Mouse (Mus musculus): Measurements from ENCODE around the gene Zfp59. TPM values are rescaled to one million over a fixed set of nuclear protein-coding genes. Genes with fewer than 3 reads are reported as not detected.
"Not testable (repeated sequence)": the region's sequence is repeated elsewhere in the genome, so short reads cannot be mapped to it uniquely, and the experiment has no call there.

Gene Zfp59
- polyA plus RNA-seq (2012; fragmentation: generic; extraction: Trizol), result 0.85 TPM
- long read RNA-seq, experiment 1, result 0 reads
- long read RNA-seq, experiment 2, transcript Zfp59-202 (5 exons, 3,437 nt), result major isoform, 19 of 21 reads
- long read RNA-seq, experiment 2, partial matches to known transcripts, result 0 of 21 reads
- long read RNA-seq, experiment 2, other reads (novel, unspliced or antisense), result 2 of 21 reads

DNA sequence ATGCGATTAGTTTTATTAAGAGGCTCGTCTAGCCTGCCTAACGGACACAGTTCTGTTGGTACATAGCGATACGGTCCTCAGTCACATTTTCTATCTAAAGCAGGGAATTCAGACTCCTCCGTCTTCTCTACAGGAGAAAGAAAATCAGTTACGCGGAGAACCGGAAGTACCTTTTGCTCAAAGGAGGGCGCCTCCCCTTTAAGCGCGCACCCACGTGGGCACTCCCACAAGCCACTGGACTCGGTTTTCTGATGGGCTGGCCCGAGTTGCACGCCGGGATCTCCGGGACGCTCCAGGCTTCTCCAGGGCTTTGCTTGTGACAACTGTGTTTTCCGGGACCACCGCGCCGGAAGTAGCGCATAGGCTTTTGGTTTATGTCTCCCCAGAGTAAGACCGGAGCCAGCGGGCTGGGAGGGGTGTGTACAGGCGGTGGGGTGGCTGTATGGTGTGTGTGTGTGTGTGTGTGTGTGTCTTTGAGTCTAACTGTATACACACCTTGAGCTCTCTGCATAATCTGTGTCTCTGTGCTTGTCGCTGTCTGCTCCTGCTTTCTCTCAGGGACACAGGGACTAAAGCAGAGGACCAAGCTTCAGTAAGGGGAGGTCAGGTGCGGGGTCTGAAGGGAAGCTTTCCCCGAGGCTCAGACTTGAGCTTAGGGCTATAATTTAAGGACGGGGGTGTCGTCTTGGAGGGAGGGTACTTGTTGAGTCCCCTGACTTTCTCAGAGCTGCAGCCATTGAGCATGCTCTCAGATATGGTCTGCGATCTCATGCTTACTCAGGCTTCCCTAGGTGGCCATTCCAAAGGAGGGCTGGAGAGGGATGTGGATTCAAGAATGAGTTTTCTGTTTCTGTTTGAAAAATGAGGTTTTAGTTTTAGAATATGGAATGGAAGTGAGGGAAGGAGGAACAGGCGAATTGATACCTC, at the start of gene Zfp59:
TSS of gene Zfp59 (plus strand) at position 285 of the 927 bp plus-strand sequence.
- Histone ChIP-seq H3K4me3 (ENCODE audit: insufficient read depth, poor library complexity, severe bottlenecking) (peak within 1 kb of the TSS; percentile 36), H3K79me2 (ENCODE audit: control insufficient read depth, insufficient read depth) (peaks cover 9% of the 10 kb centered on the region), H3ac (ENCODE audit: control insufficient read depth, insufficient read length, low read depth) (peak within 1 kb of the TSS; percentile 69), H3K79me3 (ENCODE audit: low read depth) (no peaks in the 10 kb centered on the region), H3K27me3 (ENCODE audit: control insufficient read depth, insufficient read depth, insufficient read length) (no peaks in the 10 kb centered on the region), H3K36me3 (ENCODE audit: control insufficient read depth, insufficient read depth) (no peaks in the 10 kb centered on the region)
- TF ChIP-seq USF1 (IDR thresholded peaks at IDR 0.05; ENCODE audit: low read depth) (peak; percentile 85), CTCF (IDR thresholded peaks at IDR 0.05; ENCODE audit: control insufficient read depth, insufficient read depth, insufficient read length) (no peak), MAX (IDR thresholded peaks at IDR 0.05) (peak; percentile 48)

DNA sequence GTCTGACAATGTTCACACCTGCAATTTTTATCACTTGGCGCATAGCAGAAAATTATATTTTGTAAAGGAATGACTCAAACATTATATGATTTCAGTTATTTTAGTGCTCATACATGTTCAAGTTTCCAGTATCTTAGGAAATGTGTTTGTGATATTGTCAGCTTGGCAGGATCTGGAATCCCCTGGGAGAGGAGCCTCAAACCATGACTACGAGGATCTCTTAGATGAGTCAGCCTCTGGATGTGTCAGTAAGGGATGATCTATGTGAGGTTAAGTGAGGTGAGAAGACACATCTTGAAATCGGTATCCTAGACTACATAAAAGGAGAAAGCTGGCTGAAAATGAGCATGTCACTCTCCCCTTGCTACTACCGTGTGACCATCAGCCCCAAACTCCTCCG, 49.1 kb upstream of the Zfp59 start:
- Histone ChIP-seq H3ac (ENCODE audit: control insufficient read depth, insufficient read length, low read depth) (no peak overlapping the region), H3K36me3 (ENCODE audit: control insufficient read depth, insufficient read depth) (no peaks in the 10 kb centered on the region), H3K4me3 (ENCODE audit: insufficient read depth, poor library complexity, severe bottlenecking) (no peak overlapping the region), H3K27me3 (ENCODE audit: control insufficient read depth, insufficient read depth, insufficient read length) (no peaks in the 10 kb centered on the region), H3K79me2 (ENCODE audit: control insufficient read depth, insufficient read depth) (no peaks in the 10 kb centered on the region), H3K79me3 (ENCODE audit: low read depth) (no peaks in the 10 kb centered on the region)
- no peak for TF ChIP-seq USF1 (IDR thresholded peaks at IDR 0.05; ENCODE audit: low read depth)
- no peak for TF ChIP-seq MYOD1 (IDR thresholded peaks at IDR 0.05; ENCODE audit: control insufficient read depth, insufficient read length, low read depth)
- TF ChIP-seq FOSL1 (IDR thresholded peaks at IDR 0.05; ENCODE audit: insufficient read depth, low read length, poor library complexity, severe bottlenecking), result no peak
- no peak for TF ChIP-seq CEBPB (IDR thresholded peaks at IDR 0.05; ENCODE audit: low read depth)
- TF ChIP-seq MAX (IDR thresholded peaks at IDR 0.05), result no peak
- TF ChIP-seq MYOG (IDR thresholded peaks at IDR 0.05; ENCODE audit: control insufficient read depth, extremely low read depth, insufficient read length), result no peak
- TF ChIP-seq CTCF (IDR thresholded peaks at IDR 0.05; ENCODE audit: control insufficient read depth, insufficient read depth, insufficient read length), result no peak

DNA sequence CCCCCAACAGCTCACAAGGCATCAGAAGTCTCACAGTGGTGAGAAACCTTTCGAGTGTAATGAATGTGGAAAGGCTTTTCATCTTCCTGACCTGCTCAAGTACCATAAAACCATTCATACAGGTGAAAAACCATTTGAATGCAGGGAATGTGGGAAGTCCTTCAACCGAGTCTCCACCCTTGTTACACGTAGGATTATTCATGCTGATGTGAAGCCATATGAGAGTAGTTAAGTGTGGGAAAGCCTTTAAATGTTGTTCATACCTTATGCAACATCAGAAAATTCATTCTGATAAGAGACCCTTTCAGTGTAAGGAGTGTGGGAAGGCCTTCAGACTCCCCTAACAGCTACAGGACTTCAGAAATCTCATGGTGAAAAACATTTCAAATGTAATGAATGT, 44.5 kb upstream of the Zfp59 start:
- not testable (repeated sequence) for H3K79me3 ChIP-seq (ENCODE audit: low read depth); H3K4me3 ChIP-seq (ENCODE audit: insufficient read depth, poor library complexity, severe bottlenecking); H3K36me3 ChIP-seq (ENCODE audit: control insufficient read depth, insufficient read depth); H3K27me3 ChIP-seq (ENCODE audit: control insufficient read depth, insufficient read depth, insufficient read length); H3ac ChIP-seq (ENCODE audit: control insufficient read depth, insufficient read length, low read depth); H3K79me2 ChIP-seq (ENCODE audit: control insufficient read depth, insufficient read depth)

DNA sequence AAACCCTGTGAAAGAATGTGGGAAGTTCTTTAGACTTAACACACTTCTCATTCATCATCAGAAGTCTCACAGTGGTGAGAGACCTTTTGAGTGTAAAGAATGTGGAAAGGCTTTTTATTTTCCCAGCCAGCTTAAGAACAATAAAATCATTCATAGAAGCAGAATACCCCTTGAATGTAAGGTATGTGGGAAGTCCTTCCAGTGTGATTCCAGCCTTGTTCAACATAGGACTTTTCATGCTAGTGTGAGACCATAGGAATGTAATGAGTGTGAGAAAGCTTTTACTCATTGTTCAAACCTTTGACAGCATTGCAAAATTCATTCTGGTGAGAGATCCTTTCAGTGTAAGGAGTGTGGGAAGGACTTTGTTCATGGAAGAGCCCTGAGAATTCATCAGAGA, 43.8 kb upstream of the Zfp59 start:
- TF ChIP-seq CEBPB (IDR thresholded peaks at IDR 0.05; ENCODE audit: low read depth) (no peak), FOSL1 (IDR thresholded peaks at IDR 0.05; ENCODE audit: insufficient read depth, low read length, poor library complexity, severe bottlenecking) (no peak), CTCF (IDR thresholded peaks at IDR 0.05; ENCODE audit: control insufficient read depth, insufficient read depth, insufficient read length) (no peak), USF1 (IDR thresholded peaks at IDR 0.05; ENCODE audit: low read depth) (no peak), MYOD1 (IDR thresholded peaks at IDR 0.05; ENCODE audit: control insufficient read depth, insufficient read length, low read depth) (no peak), MYOG (IDR thresholded peaks at IDR 0.05; ENCODE audit: control insufficient read depth, extremely low read depth, insufficient read length) (no peak), MAX (IDR thresholded peaks at IDR 0.05) (no peak)
- no peaks in the 10 kb centered on the region for H3K36me3 ChIP-seq (ENCODE audit: control insufficient read depth, insufficient read depth)
- no peak overlapping the region for H3ac ChIP-seq (ENCODE audit: control insufficient read depth, insufficient read length, low read depth)
- no peaks in the 10 kb centered on the region for H3K27me3 ChIP-seq (ENCODE audit: control insufficient read depth, insufficient read depth, insufficient read length)
- H3K79me2 ChIP-seq (ENCODE audit: control insufficient read depth, insufficient read depth), result no peaks in the 10 kb centered on the region
- H3K79me3 ChIP-seq (ENCODE audit: low read depth), result no peaks in the 10 kb centered on the region
- no peak overlapping the region for H3K4me3 ChIP-seq (ENCODE audit: insufficient read depth, poor library complexity, severe bottlenecking)

DNA sequence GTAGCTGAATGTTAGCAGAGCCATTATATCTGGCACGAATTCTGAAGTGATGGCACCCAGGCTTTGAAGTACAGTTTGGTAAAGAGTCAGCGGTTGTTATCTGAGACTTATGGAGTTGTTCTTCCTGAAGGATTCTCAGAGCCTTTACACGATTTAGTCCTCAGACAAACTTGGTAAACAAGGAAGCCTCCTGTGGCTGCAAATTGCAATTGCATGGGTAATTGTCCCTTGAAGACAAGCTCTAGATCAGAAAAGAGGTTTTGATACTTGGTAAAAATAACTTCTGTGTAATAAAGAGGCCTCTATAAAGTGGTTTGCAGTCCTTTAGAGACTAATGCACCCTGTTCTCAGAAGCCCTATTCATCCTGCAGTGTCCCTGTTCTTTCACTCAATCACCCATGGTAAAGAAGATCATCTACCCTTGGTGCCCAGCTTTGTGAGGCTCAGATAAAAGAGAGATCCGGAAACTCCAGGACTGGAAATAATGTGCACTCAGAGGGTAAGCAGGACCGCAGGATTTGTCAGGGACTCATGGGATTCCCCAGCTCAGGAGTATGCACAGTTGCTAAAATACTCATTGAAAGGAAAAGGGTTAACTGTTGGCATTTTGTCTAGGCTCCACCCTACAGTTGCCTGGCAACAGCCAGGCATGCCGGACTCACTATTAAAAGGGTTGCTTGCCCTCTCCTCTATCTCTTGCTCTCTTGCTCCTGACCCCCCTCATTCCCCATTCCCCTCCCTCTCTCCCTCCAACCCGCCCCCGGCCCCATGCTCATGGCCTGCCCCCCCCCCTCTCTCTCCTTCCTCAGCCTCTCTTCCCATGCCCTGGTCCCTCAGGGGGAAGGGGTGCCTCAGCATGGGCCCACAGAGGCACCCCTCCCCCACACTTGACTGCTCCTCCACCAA, 40.2 kb upstream of the Zfp59 start:
- Histone ChIP-seq H3K79me2 (ENCODE audit: control insufficient read depth, insufficient read depth) (no peaks in the 10 kb centered on the region), H3ac (ENCODE audit: control insufficient read depth, insufficient read length, low read depth) (no peak overlapping the region), H3K79me3 (ENCODE audit: low read depth) (no peaks in the 10 kb centered on the region), H3K4me3 (ENCODE audit: insufficient read depth, poor library complexity, severe bottlenecking) (no peak overlapping the region), H3K27me3 (ENCODE audit: control insufficient read depth, insufficient read depth, insufficient read length) (no peaks in the 10 kb centered on the region), H3K36me3 (ENCODE audit: control insufficient read depth, insufficient read depth) (no peaks in the 10 kb centered on the region)
- no peak for TF ChIP-seq MYOD1 (IDR thresholded peaks at IDR 0.05; ENCODE audit: control insufficient read depth, insufficient read length, low read depth)
- TF ChIP-seq CTCF (IDR thresholded peaks at IDR 0.05; ENCODE audit: control insufficient read depth, insufficient read depth, insufficient read length), result no peak
- no peak for TF ChIP-seq MYOG (IDR thresholded peaks at IDR 0.05; ENCODE audit: control insufficient read depth, extremely low read depth, insufficient read length)
- TF ChIP-seq FOSL1 (IDR thresholded peaks at IDR 0.05; ENCODE audit: insufficient read depth, low read length, poor library complexity, severe bottlenecking), result no peak
